Mouse (Mus musculus) erythroblast, embryonic 14.5 days (primary cell): ENCODE measurements around the gene E2f1.

Source experiments
- GATA1 ChIP-seq: IDR thresholded peaks from 2 replicates; pipeline ENCODE4 v1.6.1; 2012; ENCODE audit warnings: low read length, inconsistent platforms, mixed read lengths
- TAL1 ChIP-seq: IDR thresholded peaks from 3 replicates; pipeline ENCODE4 v1.6.1; 2012; ENCODE audit warnings: low read length, inconsistent platforms, mixed read lengths

GRCm38 (mm10) chr2:154576876-154577743, 7.4 kb upstream of the E2f1 start:
- no peak for TF ChIP-seq TAL1
- TF ChIP-seq GATA1 = no peak
